Mouse (Mus musculus): ENCODE measurements around the gene Olfr1447. TPM values are rescaled to one million over a fixed set of nuclear protein-coding genes. Genes with fewer than 3 reads are reported as not detected.

Olfr1447 gene
- polyA plus RNA-seq, 1 experiment from 2014 or later: not detected

DNA sequence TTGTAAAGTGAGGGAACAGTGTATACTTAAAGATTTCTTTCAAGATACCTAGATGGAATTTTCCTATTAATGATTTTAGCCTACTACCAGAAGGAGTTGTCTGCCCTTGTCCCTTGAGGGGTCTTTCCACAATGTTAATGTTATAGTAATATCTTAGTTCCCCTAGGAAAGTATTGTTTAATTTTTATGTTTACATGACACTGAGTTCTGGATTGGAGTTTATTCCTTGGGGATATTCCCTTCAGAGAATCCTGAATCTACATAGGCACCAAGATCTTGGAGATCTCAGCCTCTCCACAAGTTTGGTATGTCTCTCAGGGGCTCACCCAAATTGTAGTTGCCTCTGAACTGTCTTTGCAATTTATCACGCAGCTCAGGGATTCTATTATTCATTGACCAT is 46.6 kb downstream of the Olfr1447 start, which contains the start of gene Olfr1444:
Gene Olfr1444, plus strand, starts transcription at position 301 of the 400 bp plus-strand sequence.
- ATAC-seq: no peak
- H3K9ac ChIP-seq (replicated peaks): no peak within 1 kb of the TSS
- TF ChIP-seq EP300 (IDR thresholded peaks at IDR 0.05; ENCODE audit: low read depth) (no peak), CTCF (IDR thresholded peaks at IDR 0.05; ENCODE audit: low read depth) (no peak)
- no peaks in the 10 kb centered on the region for H3K27me3 ChIP-seq (ENCODE audit: insufficient read depth, low read length)
- no peaks in the 10 kb centered on the region for H3K9me3 ChIP-seq (ENCODE audit: low read length)
- no peak for DNase-seq
- no peak within 1 kb of the TSS for H3K4me2 ChIP-seq (ENCODE audit: low read depth, low read length)
- no peaks in the 10 kb centered on the region for H3K36me3 ChIP-seq (replicated peaks; ENCODE audit: insufficient read depth, low read length)
- no peak within 1 kb of the TSS for H3K4me3 ChIP-seq (ENCODE audit: low read depth, low read length)
- no peaks in the 10 kb centered on the region for H3K4me1 ChIP-seq (ENCODE audit: insufficient read depth)
- 40% methylated on average over 1 of the region's 1 CpGs for WGBS (ENCODE audit: insufficient replicate concordance)
- no peak within 1 kb of the TSS for H3K27ac ChIP-seq (ENCODE audit: low read depth)

Other genes with a start within 250 kb of the Olfr1447 start
- gene Olfr1442, start 233.3 kb downstream of the Olfr1447 start, polyA plus RNA-seq (2015; fragmentation: Nextera tagmentation; extraction: Ambion mirVana): not detected in 2 replicates
- not detected in 2 replicates for gene Olfr1443, start 225.6 kb downstream of the Olfr1447 start, polyA plus RNA-seq (2015; fragmentation: Nextera tagmentation; extraction: Ambion mirVana)
- 16.3 and 20.3 TPM in 2 replicates for gene Keg1, start 208.0 kb downstream of the Olfr1447 start, polyA plus RNA-seq (2015; fragmentation: Nextera tagmentation; extraction: Ambion mirVana)
- gene Cntf, start 138.1 kb downstream of the Olfr1447 start, polyA plus RNA-seq (2015; fragmentation: Nextera tagmentation; extraction: Ambion mirVana): 0.23 and 0.52 TPM in 2 replicates
- 6.7 and 7.0 TPM in 2 replicates for gene Zfp91, start 107.6 kb downstream of the Olfr1447 start, polyA plus RNA-seq (2015; fragmentation: Nextera tagmentation; extraction: Ambion mirVana)
- gene Lpxn, start 107.5 kb downstream of the Olfr1447 start, polyA plus RNA-seq (2015; fragmentation: Nextera tagmentation; extraction: Ambion mirVana): 3.1 and 4.1 TPM in 2 replicates
- not detected in 2 replicates for gene Gm5244, start 57.1 kb downstream of the Olfr1447 start, polyA plus RNA-seq (2015; fragmentation: Nextera tagmentation; extraction: Ambion mirVana)
- gene Olfr1444, start 46.5 kb downstream of the Olfr1447 start, polyA plus RNA-seq (2015; fragmentation: Nextera tagmentation; extraction: Ambion mirVana): not detected in 2 replicates
- gene Olfr1445, start 19.9 kb downstream of the Olfr1447 start, polyA plus RNA-seq (2015; fragmentation: Nextera tagmentation; extraction: Ambion mirVana): not detected in 2 replicates
- not detected in 2 replicates for gene Olfr1446, start 10.2 kb downstream of the Olfr1447 start, polyA plus RNA-seq (2015; fragmentation: Nextera tagmentation; extraction: Ambion mirVana)
- not detected in 2 replicates for gene Olfr1448, start 20.7 kb upstream of the Olfr1447 start, polyA plus RNA-seq (2015; fragmentation: Nextera tagmentation; extraction: Ambion mirVana)
- not detected in 2 replicates for gene Olfr1449, start 27.1 kb upstream of the Olfr1447 start, polyA plus RNA-seq (2015; fragmentation: Nextera tagmentation; extraction: Ambion mirVana)
- gene Olfr1450, start 46.5 kb upstream of the Olfr1447 start, polyA plus RNA-seq (2015; fragmentation: Nextera tagmentation; extraction: Ambion mirVana): not detected in 2 replicates
- gene Olfr1451, start 91.3 kb upstream of the Olfr1447 start, polyA plus RNA-seq (2015; fragmentation: Nextera tagmentation; extraction: Ambion mirVana): not detected in 2 replicates
- not detected in 2 replicates for gene Olfr1453, start 124.6 kb upstream of the Olfr1447 start, polyA plus RNA-seq (2015; fragmentation: Nextera tagmentation; extraction: Ambion mirVana)
- not detected in 2 replicates for gene Olfr1454, start 156.9 kb upstream of the Olfr1447 start, polyA plus RNA-seq (2015; fragmentation: Nextera tagmentation; extraction: Ambion mirVana)
- gene Olfr1457, start 194.1 kb upstream of the Olfr1447 start, polyA plus RNA-seq (2015; fragmentation: Nextera tagmentation; extraction: Ambion mirVana): not detected in 2 replicates
- not detected in 2 replicates for gene Olfr1458, start 203.0 kb upstream of the Olfr1447 start, polyA plus RNA-seq (2015; fragmentation: Nextera tagmentation; extraction: Ambion mirVana)
- gene Olfr1459, start 245.8 kb upstream of the Olfr1447 start, polyA plus RNA-seq (2015; fragmentation: Nextera tagmentation; extraction: Ambion mirVana): not detected in 2 replicates

Measured in liver, postnatal 0 days (tissue).